Mouse (Mus musculus): ENCODE data around the gene Snrpd3. TPM values are rescaled to one million over a fixed set of nuclear protein-coding genes. Genes with fewer than 3 reads are reported as not detected.
"Not testable (repeated sequence)": the region's sequence is repeated elsewhere in the genome, so short reads cannot be mapped to it uniquely, and the experiment has no call there.

The Snrpd3 gene
- polyA plus RNA-seq, 1 experiment from 2014 or later = 68.7 TPM

GRCm38 (mm10) chr10:75515216-75516037 is 1.9 kb upstream of the Snrpd3 start:
- H3K9me3 ChIP-seq (replicated peaks) = no peaks in the 10 kb centered on the region
- peak overlapping the region; percentile 78 for H3K4me2 ChIP-seq
- H3K27ac ChIP-seq (replicated peaks) = peak overlapping the region; percentile 99
- H3K27me3 ChIP-seq = no peaks in the 10 kb centered on the region
- 16% methylated on average over 4 of the region's 4 CpGs for WGBS (ENCODE audit: insufficient replicate concordance)
- H3K9ac ChIP-seq = peak overlapping the region; percentile 99
- peak overlapping the region; percentile 91 for H3K4me3 ChIP-seq (replicated peaks)
- H3K4me1 ChIP-seq (replicated peaks) = peaks cover 62% of the 10 kb centered on the region
- peaks cover 50% of the 10 kb centered on the region for H3K36me3 ChIP-seq (replicated peaks)
- ATAC-seq (ENCODE audit: insufficient read depth) = peak; percentile 70

DNA sequence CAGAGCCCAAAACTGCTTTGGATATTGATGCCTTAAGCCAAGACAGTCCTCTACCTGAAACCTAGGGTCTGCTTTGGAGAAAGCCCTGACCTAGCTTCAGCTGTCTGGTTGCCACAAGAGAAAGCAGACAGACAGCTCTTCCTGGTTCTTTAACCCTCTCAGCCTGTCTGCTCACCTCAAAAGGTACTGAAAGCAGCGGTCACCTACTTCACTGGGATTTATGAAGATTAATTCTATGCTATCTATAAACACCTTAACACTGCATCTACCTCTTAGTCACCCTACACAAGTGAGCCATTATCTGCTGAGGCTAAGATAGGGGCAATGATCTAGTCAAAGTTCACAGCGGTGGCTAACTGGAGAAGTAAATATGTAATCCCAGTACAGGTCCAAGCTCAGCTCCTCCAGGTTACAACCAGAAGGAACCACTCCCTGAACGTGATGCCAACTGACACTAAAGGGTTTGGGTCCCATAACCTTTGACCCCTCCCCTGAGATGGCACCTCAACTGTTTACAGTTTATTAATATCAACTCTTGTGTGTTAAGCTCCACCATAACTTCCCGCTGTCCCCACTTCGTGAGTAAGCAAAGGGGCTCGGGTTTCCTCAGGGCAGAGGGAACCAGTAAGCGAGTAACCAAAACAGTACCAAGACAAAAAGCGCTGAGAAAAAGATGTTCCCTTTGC is 1.2 kb upstream of the Snrpd3 start:
- peak overlapping the region; percentile 91 for H3K4me3 ChIP-seq (replicated peaks)
- peak; percentile 4; the same call in 1 of the 2 replicates for ATAC-seq (ENCODE audit: insufficient read depth)
- peak overlapping the region; percentile 78 for H3K4me2 ChIP-seq
- peaks cover 69% of the 10 kb centered on the region for H3K4me1 ChIP-seq (replicated peaks)
- WGBS (ENCODE audit: insufficient replicate concordance) = 12% methylated on average over 8 of the region's 8 CpGs
- no peaks in the 10 kb centered on the region for H3K9me3 ChIP-seq (replicated peaks)
- peak overlapping the region; percentile 99 for H3K27ac ChIP-seq (replicated peaks)
- peak overlapping the region; percentile 99 for H3K9ac ChIP-seq
- no peaks in the 10 kb centered on the region for H3K27me3 ChIP-seq
- H3K36me3 ChIP-seq (replicated peaks) = peaks cover 50% of the 10 kb centered on the region

GRCm38 (mm10) chr10:75516724-75517072 is 653 bp upstream of the Snrpd3 start:
- peak overlapping the region; percentile 99 for H3K27ac ChIP-seq (replicated peaks)
- ATAC-seq (ENCODE audit: insufficient read depth) = no peak
- H3K4me3 ChIP-seq (replicated peaks) = peak overlapping the region; percentile 91
- under 1% methylated on average over 12 of the region's 12 CpGs for WGBS (ENCODE audit: insufficient replicate concordance)
- peak overlapping the region; percentile 78 for H3K4me2 ChIP-seq
- H3K36me3 ChIP-seq (replicated peaks) = peaks cover 50% of the 10 kb centered on the region
- H3K27me3 ChIP-seq = no peaks in the 10 kb centered on the region
- H3K4me1 ChIP-seq (replicated peaks) = peaks cover 75% of the 10 kb centered on the region
- H3K9ac ChIP-seq = peak overlapping the region; percentile 99
- H3K9me3 ChIP-seq (replicated peaks) = no peaks in the 10 kb centered on the region

DNA sequence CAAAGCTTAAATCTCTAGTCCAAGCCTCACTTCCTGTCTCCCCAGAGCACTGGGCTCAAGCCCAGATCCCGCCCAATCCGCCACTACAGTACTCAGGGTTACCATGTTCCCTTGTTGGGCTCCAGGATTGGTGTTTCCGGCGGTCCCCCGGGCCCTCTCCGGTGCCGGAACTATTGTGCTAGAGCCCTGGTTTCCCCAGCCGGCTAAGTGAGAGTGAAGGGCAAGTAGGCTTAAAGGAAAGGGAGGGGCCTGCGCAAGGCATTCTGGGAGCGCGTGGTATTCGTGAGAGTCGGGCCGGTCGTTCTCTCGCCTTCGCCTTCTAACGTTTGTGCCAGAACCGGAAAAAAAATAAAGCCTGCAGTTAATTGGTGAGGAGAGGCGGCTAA is 400 bp downstream of the Snrpd3 start, which contains the start of gene Gucd1:
TSS of gene Gucd1 (minus strand) at position 215 of the 386 bp plus-strand sequence.
- H3K4me2 ChIP-seq = peak within 1 kb of the TSS; percentile 93
- under 1% methylated on average over 20 of the region's 20 CpGs for WGBS (ENCODE audit: insufficient replicate concordance)
- peak; percentile 71 for ATAC-seq (ENCODE audit: insufficient read depth)
- peak within 1 kb of the TSS; percentile 99 for H3K9ac ChIP-seq
- H3K4me3 ChIP-seq (replicated peaks) = peak within 1 kb of the TSS; percentile 91
- H3K27ac ChIP-seq (replicated peaks) = peak within 1 kb of the TSS; percentile 99
- H3K4me1 ChIP-seq (replicated peaks) = peaks cover 72% of the 10 kb centered on the region
- H3K27me3 ChIP-seq = no peaks in the 10 kb centered on the region
- H3K9me3 ChIP-seq (replicated peaks) = no peaks in the 10 kb centered on the region
- peaks cover 47% of the 10 kb centered on the region for H3K36me3 ChIP-seq (replicated peaks)

GRCm38 (mm10) chr10:75520581-75520980 is 3.2 kb downstream of the Snrpd3 start:
- Histone ChIP-seq H3K4me3 (replicated peaks) (no peak overlapping the region), H3K9me3 (replicated peaks) (no peaks in the 10 kb centered on the region), H3K4me1 (replicated peaks) (peaks cover 43% of the 10 kb centered on the region), H3K27ac (replicated peaks) (no peak overlapping the region), H3K9ac (no peak overlapping the region), H3K27me3 (no peaks in the 10 kb centered on the region), H3K4me2 (no peak overlapping the region), H3K36me3 (replicated peaks) (peaks cover 56% of the 10 kb centered on the region)
- no peak for ATAC-seq (ENCODE audit: insufficient read depth)
- WGBS (ENCODE audit: insufficient replicate concordance) = 81% methylated on average over 5 of the region's 5 CpGs

GRCm38 (mm10) chr10:75521643-75522042 is 4.3 kb downstream of the Snrpd3 start:
- Histone ChIP-seq H3K4me3 (replicated peaks) (no peak overlapping the region), H3K4me2 (no peak overlapping the region), H3K27me3 (no peaks in the 10 kb centered on the region), H3K9ac (no peak overlapping the region), H3K9me3 (replicated peaks) (no peaks in the 10 kb centered on the region), H3K27ac (replicated peaks) (no peak overlapping the region), H3K36me3 (replicated peaks) (peaks cover 65% of the 10 kb centered on the region), H3K4me1 (replicated peaks) (peaks cover 38% of the 10 kb centered on the region)
- no peak for ATAC-seq (ENCODE audit: insufficient read depth)
- 87% methylated on average over 4 of the region's 4 CpGs for WGBS (ENCODE audit: insufficient replicate concordance)

DNA sequence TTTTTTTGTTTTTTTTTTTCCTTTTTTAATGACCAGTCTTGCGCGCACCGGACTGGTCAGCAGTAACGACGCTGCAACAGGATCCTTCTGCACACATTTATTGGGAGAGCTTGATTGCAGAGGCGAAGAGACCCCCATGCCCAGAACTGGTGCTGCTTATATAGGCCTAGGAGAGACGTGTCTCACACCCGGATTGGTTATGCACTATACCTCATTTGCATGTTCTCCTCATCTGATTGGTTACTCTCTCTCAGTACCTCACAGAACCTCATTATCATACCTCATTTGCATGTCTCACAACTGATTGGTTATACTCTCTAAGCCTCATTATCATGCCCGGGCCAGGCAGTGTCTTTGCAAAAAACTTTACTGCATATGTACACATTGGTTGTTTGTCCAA is 8.1 kb downstream of the Snrpd3 start:
- H3K4me3 ChIP-seq (replicated peaks); H3K4me2 ChIP-seq; H3K9ac ChIP-seq; ATAC-seq (ENCODE audit: insufficient read depth); H3K27ac ChIP-seq (replicated peaks); H3K27me3 ChIP-seq; H3K9me3 ChIP-seq (replicated peaks): not testable (repeated sequence)
- 89% methylated on average over 9 of the region's 9 CpGs for WGBS (ENCODE audit: insufficient replicate concordance)
- H3K36me3 ChIP-seq (replicated peaks) = peaks cover 65% of the 10 kb centered on the region
- peaks cover 16% of the 10 kb centered on the region for H3K4me1 ChIP-seq (replicated peaks)

DNA sequence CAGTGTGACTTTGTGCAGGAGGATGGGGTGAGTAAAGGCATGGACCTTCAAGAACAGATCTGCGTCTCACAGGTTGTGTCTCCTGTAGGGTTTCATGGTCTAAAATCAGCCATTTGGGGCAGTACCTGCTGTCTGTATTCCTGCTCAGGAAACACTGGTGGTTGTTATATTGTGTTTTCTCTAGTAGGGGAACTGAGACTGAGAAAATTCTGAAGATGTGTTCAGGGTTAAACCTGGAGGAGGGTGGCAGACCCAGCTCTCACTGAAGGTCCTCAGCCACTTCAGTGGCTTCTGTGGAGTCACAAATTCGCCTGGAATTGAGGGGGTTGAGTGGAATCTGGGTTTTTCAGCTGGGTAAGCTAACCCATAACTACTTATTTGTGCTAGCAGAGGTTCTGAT is 13.0 kb downstream of the Snrpd3 start:
- Histone ChIP-seq H3K4me2 (no peak overlapping the region), H3K36me3 (replicated peaks) (peaks cover 65% of the 10 kb centered on the region), H3K9ac (no peak overlapping the region), H3K9me3 (replicated peaks) (no peaks in the 10 kb centered on the region), H3K4me1 (replicated peaks) (no peaks in the 10 kb centered on the region), H3K27ac (replicated peaks) (no peak overlapping the region), H3K27me3 (no peaks in the 10 kb centered on the region), H3K4me3 (replicated peaks) (no peak overlapping the region)
- WGBS (ENCODE audit: insufficient replicate concordance) = 59% methylated on average over 2 of the region's 2 CpGs
- ATAC-seq (ENCODE audit: insufficient read depth) = no peak

DNA sequence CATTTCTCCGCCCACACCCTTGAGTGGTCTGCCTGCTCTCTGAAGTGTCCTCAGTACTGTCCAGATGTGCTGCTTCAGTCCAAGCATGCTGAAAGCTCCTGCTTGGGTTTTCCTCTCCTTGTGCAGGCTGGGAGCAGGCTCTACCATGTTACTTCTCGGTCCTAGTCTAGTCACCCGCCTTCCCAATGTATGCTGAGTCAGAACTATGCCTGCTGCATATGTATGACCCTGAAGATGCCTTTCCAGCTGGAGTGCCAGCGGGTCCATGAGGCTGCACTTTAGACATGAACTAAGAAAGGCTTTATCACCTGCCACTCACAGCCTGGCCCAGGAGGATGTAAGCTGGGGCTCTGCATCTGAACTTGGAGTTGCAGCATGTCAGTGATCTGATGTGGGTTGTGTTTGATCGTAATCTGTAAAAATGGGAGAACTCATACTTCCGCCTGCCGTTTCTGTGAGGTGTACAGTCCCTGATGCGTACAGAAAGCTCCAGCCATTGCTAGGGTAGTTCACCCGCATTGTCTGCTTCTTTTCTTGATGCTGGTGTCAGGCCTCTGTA is 14.3 kb downstream of the Snrpd3 start:
- WGBS (ENCODE audit: insufficient replicate concordance) = 73% methylated on average over 9 of the region's 9 CpGs
- H3K9ac ChIP-seq = no peak overlapping the region
- H3K27ac ChIP-seq (replicated peaks) = no peak overlapping the region
- no peak overlapping the region for H3K4me2 ChIP-seq
- H3K4me1 ChIP-seq (replicated peaks) = no peaks in the 10 kb centered on the region
- H3K27me3 ChIP-seq = no peaks in the 10 kb centered on the region
- no peak for ATAC-seq (ENCODE audit: insufficient read depth)
- H3K36me3 ChIP-seq (replicated peaks) = peaks cover 66% of the 10 kb centered on the region
- H3K4me3 ChIP-seq (replicated peaks) = no peak overlapping the region
- H3K9me3 ChIP-seq (replicated peaks) = no peaks in the 10 kb centered on the region

DNA sequence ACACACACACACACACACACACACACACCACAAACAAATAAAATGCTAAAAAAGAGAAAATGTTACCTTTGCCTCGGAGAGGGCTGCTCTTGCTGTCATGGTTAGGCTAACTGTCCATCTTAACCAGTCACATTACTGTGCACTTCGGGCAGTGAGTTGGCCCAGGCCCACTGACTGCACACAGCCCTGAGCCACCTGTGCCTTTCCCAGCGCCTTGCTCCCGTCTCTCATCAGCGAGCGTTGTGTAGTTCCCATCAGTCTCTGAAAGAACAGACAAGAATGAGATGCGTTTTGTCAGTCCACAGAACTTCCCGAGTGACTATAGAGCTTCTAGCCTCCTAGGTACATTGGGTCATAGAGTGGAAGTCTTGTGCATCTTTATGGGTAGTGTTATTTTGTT is 16.9 kb downstream of the Snrpd3 start:
- Histone ChIP-seq H3K27me3 (no peaks in the 10 kb centered on the region), H3K4me3 (replicated peaks) (no peak overlapping the region), H3K9ac (no peak overlapping the region), H3K36me3 (replicated peaks) (peaks cover 64% of the 10 kb centered on the region), H3K4me1 (replicated peaks) (no peaks in the 10 kb centered on the region), H3K27ac (replicated peaks) (no peak overlapping the region), H3K9me3 (replicated peaks) (no peaks in the 10 kb centered on the region), H3K4me2 (no peak overlapping the region)
- 83% methylated on average over 8 of the region's 8 CpGs for WGBS (ENCODE audit: insufficient replicate concordance)
- ATAC-seq (ENCODE audit: insufficient read depth) = no peak

GRCm38 (mm10) chr10:75534934-75535333 is 17.6 kb downstream of the Snrpd3 start:
- no peak for ATAC-seq (ENCODE audit: insufficient read depth)
- peaks cover 62% of the 10 kb centered on the region for H3K36me3 ChIP-seq (replicated peaks)
- no peak overlapping the region for H3K4me2 ChIP-seq
- no peak overlapping the region for H3K9ac ChIP-seq
- no peaks in the 10 kb centered on the region for H3K27me3 ChIP-seq
- no peak overlapping the region for H3K4me3 ChIP-seq (replicated peaks)
- H3K27ac ChIP-seq (replicated peaks) = no peak overlapping the region
- no peaks in the 10 kb centered on the region for H3K9me3 ChIP-seq (replicated peaks)
- WGBS (ENCODE audit: insufficient replicate concordance) = 83% methylated on average over 8 of the region's 8 CpGs
- H3K4me1 ChIP-seq (replicated peaks) = no peaks in the 10 kb centered on the region

Data from liver, embryonic 15.5 days (tissue).